Mouse (Mus musculus) liver, postnatal 0 days (tissue): ENCODE results near the gene Fezf1. TPM values are rescaled to one million over a fixed set of nuclear protein-coding genes. Genes with fewer than 3 reads are reported as not detected.
A peak's percentile ranks its signal among the peaks of the same experiment; 100 is the strongest.

ENCODE experiments used
- ATAC-seq: fragments of 200-750 bp; cut with Nextera tagmentation; 2 replicates; pipeline ENCODE4 v1.8.0; 2017; ENCODE audit warnings: mild to moderate bottlenecking, moderate library complexity
- DNase-seq: peaks from one replicate; pipeline ENCODE4 v3.0.0-alpha.2; 2016
- H3K27ac ChIP-seq: fragments of 300-500 bp; sonication (generic); 2 replicates; pipeline ENCODE4 v1.5.1; 2014; ENCODE audit warnings: antibody characterized with exemption, moderate library complexity, mild to moderate bottlenecking, low read depth
- H3K27me3 ChIP-seq: fragments of 300-500 bp; sonication (generic); 2 replicates; pipeline ENCODE4 v1.6.1; 2014; ENCODE audit warnings: low read length, control low read depth, mixed read lengths; ENCODE audit not compliant: insufficient read depth
- H3K36me3 ChIP-seq: fragments of 300-500 bp; sonication (generic); replicated peaks from 2 replicates; pipeline ENCODE4 v1.6.1; 2014; ENCODE audit warnings: mild to moderate bottlenecking, control low read depth, low read length, moderate library complexity, mixed read lengths; ENCODE audit not compliant: insufficient read depth
- H3K4me1 ChIP-seq: fragments of 300-500 bp; sonication (generic); 2 replicates; pipeline ENCODE4 v1.6.1; 2014; ENCODE audit warnings: antibody characterized with exemption, mild to moderate bottlenecking, control low read depth; ENCODE audit not compliant: insufficient read depth
- H3K4me2 ChIP-seq: fragments of 300-500 bp; sonication (generic); 2 replicates; pipeline ENCODE4 v1.6.1; 2014; ENCODE audit warnings: low read depth, mild to moderate bottlenecking, low read length, moderate library complexity, mixed read lengths
- H3K4me3 ChIP-seq: fragments of 300-500 bp; sonication (generic); 2 replicates; pipeline ENCODE4 v1.5.1; 2014; ENCODE audit warnings: low read depth, low read length
- H3K9ac ChIP-seq: fragments of 300-500 bp; sonication (generic); replicated peaks from 2 replicates; pipeline ENCODE4 v1.6.1; 2014; ENCODE audit warnings: mild to moderate bottlenecking, moderate library complexity
- H3K9me3 ChIP-seq: fragments of 300-500 bp; sonication (generic); 2 replicates; pipeline ENCODE4 v1.6.1; 2016; ENCODE audit warnings: mild to moderate bottlenecking, control low read depth, low read length, mixed read lengths
- CTCF ChIP-seq: sonication (generic); IDR thresholded peaks from 2 replicates; pipeline ENCODE4 v1.5.1; 2016; ENCODE audit warnings: antibody characterized with exemption, low read depth
- EP300 ChIP-seq: IDR thresholded peaks from 2 replicates; pipeline ENCODE4 v1.6.1; 2016; ENCODE audit warnings: antibody characterized with exemption, low read depth, mild to moderate bottlenecking
- WGBS: fragments of 180-500 bp; shearing (Covaris S2); extraction: QIAGEN DNeasy Blood & Tissue Kit; methylation state at CpG from one replicate; pipeline ENCODE4 v1.1.7; 2014; ENCODE audit not compliant: insufficient replicate concordance; 5-methylcytosine and 5-hydroxymethylcytosine counted together
- polyA plus RNA-seq: library from polyadenylated mRNA; unstranded; fragments of >200 nt; fragmentation: Nextera tagmentation; extraction: Ambion mirVana; gene quantifications from 2 replicates; pipeline ENCODE4 v1.2.1, GENCODE M21; 2015

The Fezf1 gene
- polyA plus RNA-seq, 1 experiment from 2014 or later, result not detected

DNA sequence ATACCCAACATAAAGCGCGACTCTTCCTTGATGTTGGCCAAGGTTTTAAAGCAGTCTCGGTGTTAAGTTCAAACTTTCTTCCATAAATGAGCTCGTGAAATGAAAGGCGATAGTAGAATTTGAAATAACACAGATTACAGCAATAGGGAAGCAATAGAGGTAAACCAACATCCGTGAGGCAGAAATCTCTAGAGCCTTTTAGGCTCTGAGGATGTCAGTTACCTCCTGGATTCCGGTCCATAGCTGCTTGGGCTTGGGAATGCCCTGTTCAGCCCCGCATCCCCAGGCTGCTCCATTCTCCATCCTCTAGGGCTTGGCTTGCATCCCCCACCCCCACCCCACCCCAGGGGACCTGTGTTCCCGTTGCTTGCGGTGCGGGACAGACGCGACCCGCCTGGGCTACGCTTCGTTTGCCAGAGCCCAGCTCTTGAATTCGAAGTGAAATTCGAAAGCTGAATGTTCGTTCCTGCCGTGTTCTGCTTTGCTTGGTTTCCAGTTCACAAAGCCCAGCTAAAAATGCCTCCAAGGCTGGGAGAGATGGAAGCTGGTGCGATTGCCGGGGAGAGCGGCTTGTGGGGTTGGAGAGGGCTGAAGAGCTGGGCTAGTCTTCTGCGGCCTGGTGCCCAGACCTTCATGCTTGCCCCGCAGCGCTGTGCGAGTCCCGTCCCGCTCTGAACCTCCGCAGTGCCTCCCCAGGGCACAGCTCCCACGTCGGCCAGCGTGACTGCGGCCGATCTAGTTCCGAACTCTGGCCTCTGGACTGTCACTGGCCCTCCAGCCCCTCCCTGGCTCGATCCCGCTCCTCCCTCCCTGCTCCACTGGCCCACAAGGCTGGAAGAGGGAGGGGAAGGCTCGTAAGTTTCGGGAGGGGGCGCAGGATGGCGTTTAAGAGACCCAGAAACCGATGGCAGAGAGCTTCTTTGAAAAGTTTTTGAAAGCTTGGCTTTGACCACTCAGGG, 5.5 kb upstream of the Fezf1 start:
- no peak overlapping the region for H3K4me2 ChIP-seq
- H3K27ac ChIP-seq, result no peak overlapping the region
- H3K36me3 ChIP-seq, result no peaks in the 10 kb centered on the region
- H3K27me3 ChIP-seq, result peaks cover 81% of the 10 kb centered on the region
- ATAC-seq (no peak), DNase-seq (peak; percentile 17)
- peaks cover 4% of the 10 kb centered on the region; the same call in 1 of the 2 replicates for H3K4me1 ChIP-seq
- H3K4me3 ChIP-seq, result no peak overlapping the region
- no peaks in the 10 kb centered on the region for H3K9me3 ChIP-seq
- H3K9ac ChIP-seq, result no peak overlapping the region
- 2% methylated on average over 42 of the region's 43 CpGs for WGBS
- TF ChIP-seq EP300, result no peak
- TF ChIP-seq CTCF, result no peak

DNA sequence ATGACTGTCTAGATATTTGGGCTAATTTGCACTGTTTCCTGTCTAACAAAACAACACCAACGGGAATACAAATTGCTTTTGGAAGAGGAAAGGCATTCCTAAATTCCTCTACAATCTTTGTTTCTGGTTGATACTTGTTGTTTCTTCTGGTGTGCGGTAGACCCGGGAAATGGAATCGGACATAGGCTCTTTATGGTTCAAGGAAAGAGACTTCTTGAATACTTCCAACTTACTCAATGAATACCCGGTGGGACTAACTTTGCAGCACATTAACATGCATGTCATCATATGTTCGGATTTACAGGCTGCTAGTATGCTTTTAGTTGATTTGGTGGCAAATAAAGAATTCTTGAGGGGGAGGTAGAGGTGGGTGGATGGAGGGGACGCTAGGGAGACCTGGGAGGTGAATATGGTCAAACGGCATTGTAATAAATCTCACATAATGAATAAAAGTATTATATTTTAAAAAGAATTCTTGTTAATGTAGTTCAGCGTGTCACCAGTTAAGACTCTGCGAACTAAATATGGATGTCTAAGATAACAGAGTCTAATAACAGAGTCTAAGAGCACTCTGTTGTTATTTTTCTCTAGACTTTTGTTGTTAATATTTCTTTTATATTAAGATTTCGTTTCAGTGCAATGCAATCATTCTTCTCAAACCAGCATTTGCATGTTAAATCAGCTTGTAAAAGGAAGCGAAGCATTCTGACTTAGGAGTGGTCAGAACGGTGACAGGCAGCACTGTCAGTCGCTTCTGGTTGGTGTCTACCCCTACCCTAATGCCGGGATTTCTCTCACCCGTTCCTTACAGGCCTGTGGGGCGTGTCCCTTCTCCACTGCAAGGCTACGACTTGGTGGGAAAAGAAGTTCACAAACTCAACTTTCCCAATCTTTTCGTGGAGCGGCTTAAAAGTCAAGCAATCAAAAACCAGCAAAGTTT, 4.3 kb upstream of the Fezf1 start:
- Histone ChIP-seq H3K9me3 (0 out of 2 replicates have a peak, but pooled peaks cover 3% of the 10 kb centered on the region), H3K27ac (no peak overlapping the region), H3K4me1 (peaks cover 4% of the 10 kb centered on the region; the same call in 1 of the 2 replicates), H3K4me3 (no peak overlapping the region), H3K4me2 (no peak overlapping the region), H3K9ac (no peak overlapping the region), H3K36me3 (no peaks in the 10 kb centered on the region), H3K27me3 (peaks cover 85% of the 10 kb centered on the region)
- ATAC-seq (no peak), DNase-seq (no peak)
- 5% methylated on average over 20 of the region's 20 CpGs for WGBS
- TF ChIP-seq EP300 (no peak), CTCF (no peak)

DNA sequence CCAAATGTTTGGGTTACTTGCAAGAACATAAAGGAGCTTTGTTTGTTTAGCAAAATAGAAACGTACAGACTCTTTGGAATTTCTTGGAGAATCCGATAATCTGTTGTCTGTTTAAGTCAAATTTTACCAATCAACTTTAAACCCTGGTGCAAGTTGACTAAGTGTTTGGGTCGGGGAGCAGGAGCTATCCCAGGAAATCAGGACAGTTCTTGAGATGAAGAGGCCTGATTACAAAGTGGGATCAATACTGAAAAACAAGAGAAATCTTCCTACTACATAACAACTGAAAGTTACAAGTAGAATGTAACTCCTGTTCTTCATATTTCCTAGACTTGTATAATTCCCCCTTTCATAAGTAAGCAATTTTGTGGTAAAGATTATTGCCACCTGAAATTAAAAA, 3.3 kb upstream of the Fezf1 start:
- ATAC-seq, result no peak
- no peak for DNase-seq
- H3K9me3 ChIP-seq, result 0 out of 2 replicates have a peak, but pooled peaks cover 3% of the 10 kb centered on the region
- no peak overlapping the region for H3K4me2 ChIP-seq
- TF ChIP-seq EP300, result no peak
- TF ChIP-seq CTCF, result no peak
- H3K27me3 ChIP-seq, result peaks cover 91% of the 10 kb centered on the region
- H3K9ac ChIP-seq, result no peak overlapping the region
- H3K36me3 ChIP-seq, result no peaks in the 10 kb centered on the region
- WGBS, result 7% methylated on average over 3 of the region's 3 CpGs
- H3K4me3 ChIP-seq, result no peak overlapping the region
- H3K4me1 ChIP-seq, result peaks cover 4% of the 10 kb centered on the region; the same call in 1 of the 2 replicates
- no peak overlapping the region for H3K27ac ChIP-seq

DNA sequence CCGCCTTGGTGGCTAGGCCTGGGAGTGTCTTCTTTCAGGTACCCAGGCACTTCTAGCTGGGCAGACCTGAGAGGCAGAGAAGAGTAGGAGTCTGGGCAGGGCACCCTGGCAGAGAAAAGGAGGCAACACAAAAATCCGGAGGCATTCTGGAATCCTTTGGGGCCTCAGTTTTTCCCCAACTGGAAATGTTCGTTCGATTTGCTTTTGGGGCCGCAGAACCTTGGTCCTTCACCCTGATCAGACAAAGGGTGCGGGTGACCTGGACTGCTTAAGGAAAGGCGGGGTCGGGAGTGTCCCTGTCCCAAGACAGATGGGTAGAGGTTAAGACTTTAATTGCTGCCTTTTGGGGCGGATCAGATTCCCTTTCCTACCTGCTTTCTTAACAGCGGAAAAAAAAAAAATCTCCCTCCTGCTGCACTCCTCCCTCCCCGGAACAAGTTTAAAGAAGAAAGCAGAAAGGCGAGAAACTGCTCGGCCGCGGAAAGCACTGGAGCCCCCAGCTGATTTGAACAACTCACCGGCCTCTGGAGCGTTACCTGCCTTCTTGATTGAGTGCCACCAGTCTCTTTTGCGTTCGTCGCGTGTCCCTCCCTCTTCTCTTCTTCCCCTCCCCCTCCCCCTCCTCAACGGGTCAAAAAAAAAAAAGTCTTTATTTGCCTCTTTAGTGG, 2.3 kb upstream of the Fezf1 start:
- H3K4me1 ChIP-seq, result peaks cover 4% of the 10 kb centered on the region; the same call in 1 of the 2 replicates
- peaks cover 92% of the 10 kb centered on the region for H3K27me3 ChIP-seq
- H3K9ac ChIP-seq, result no peak overlapping the region
- TF ChIP-seq EP300, result no peak
- TF ChIP-seq CTCF, result no peak
- DNase-seq (no peak), ATAC-seq (no peak)
- no peak overlapping the region for H3K4me2 ChIP-seq
- WGBS, result 1% methylated on average over 22 of the region's 22 CpGs
- H3K9me3 ChIP-seq, result 0 out of 2 replicates have a peak, but pooled peaks cover 3% of the 10 kb centered on the region
- H3K27ac ChIP-seq, result no peak overlapping the region
- H3K4me3 ChIP-seq, result no peak overlapping the region
- no peaks in the 10 kb centered on the region for H3K36me3 ChIP-seq

DNA sequence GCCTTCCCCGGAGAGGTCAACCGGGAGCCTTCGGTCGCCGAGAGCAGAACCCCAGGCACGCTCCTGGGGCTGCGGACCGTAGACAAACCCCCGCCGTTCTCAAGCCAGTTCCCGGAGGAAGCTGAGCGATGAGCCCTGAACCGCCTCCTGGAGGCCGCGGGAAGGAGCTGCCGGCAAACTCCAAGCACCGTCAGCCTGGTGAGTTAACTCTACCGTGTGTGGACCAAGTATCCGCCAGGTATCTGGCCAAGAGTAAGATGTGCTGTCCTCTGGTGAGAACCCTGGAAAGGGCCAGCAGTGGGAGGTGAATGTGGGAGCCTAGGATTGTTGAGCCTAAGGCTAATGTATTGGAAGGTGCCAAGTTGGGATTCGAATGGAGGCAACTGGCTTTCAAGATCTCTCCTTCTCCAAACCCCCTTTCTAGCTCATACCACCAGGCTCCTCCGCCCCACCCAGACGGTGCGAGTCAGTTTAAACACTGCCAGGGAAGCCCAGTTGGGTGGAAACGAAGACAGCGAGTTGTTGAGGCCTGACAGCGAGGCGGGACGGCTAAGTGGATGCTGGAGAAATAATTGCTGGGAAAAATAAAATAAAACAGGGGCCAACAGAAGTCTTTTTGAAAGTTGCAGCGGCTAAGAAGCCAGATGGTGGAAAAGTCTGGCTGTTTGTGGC, 1.6 kb upstream of the Fezf1 start:
- Histone ChIP-seq H3K9ac (no peak overlapping the region), H3K9me3 (0 out of 2 replicates have a peak, but pooled peaks cover 3% of the 10 kb centered on the region), H3K27ac (no peak overlapping the region), H3K36me3 (no peaks in the 10 kb centered on the region), H3K4me3 (peak overlapping the region; percentile 10; the same call in 1 of the 2 replicates), H3K27me3 (peaks cover 92% of the 10 kb centered on the region), H3K4me2 (peak overlapping the region; percentile 35), H3K4me1 (peaks cover 4% of the 10 kb centered on the region; the same call in 1 of the 2 replicates)
- ATAC-seq, result no peak
- no peak for TF ChIP-seq EP300
- TF ChIP-seq CTCF, result 0 out of 2 replicates have a peak, but pooled peaks have one; percentile 12
- 2% methylated on average over 29 of the region's 29 CpGs for WGBS
- peak; percentile 16 for DNase-seq
